8 mouse cellular contexts compared by ENCODE assay signal in genomic region chr11:98771844-98772525, GRCm38 (mm10). TPM values are rescaled to one million over a fixed set of nuclear protein-coding genes. Genes with fewer than 3 reads are reported as not detected.
DNase-seq lines count a peak whose midpoint lies in the region.

No protein-coding gene starts in this region.

- DNase-seq in heart, adult 11 months = peak; percentile 97
- no peak for DNase-seq in heart, postnatal 25 days (ENCODE audit: low spot score)
- DNase-seq in testis, postnatal 10 days (ENCODE audit: low spot score) = peak; percentile 82
- DNase-seq in testis, postnatal 14 days (ENCODE audit: low spot score) = no peak
- peak; percentile 66 for DNase-seq in heart, postnatal 4 days
- no peak for DNase-seq in frontal cortex, postnatal 10 days (ENCODE audit: low spot score in 2 of 2)
- DNase-seq in embryo, embryonic 9.5 days (ENCODE audit: extremely low spot score) = no peak
- DNase-seq in urinary bladder, postnatal 14 days (ENCODE audit: low spot score) = no peak

- intact Hi-C loops in heart, postnatal 25 days (cut with DNase I) = loop anchor here (2.0 to 5.0 kb wide), 3 partner anchors 15 to 50 kb away; no protein-coding TSS in a partner anchor

RNA-seq across cellular contexts. Expression of gene Nr1d1, which starts 3.1 kb away (rescaled TPM):
- total RNA-seq in heart, postnatal 25 days (2021) = 100 to 1,000 TPM in 1 of 2 experiments, 10 to 100 TPM in 1; 61.2 to 129 TPM
- 10 to 100 TPM; 26.3 to 27.6 TPM for total RNA-seq in heart, postnatal 4 days (2021)

RNA-seq across cellular contexts. Expression of gene Msl1, which starts 23.3 kb away (rescaled TPM):
- total RNA-seq in heart, postnatal 25 days (2021) = 10 to 100 TPM; 73.0 to 78.1 TPM
- 10 to 100 TPM; 67.8 to 71.5 TPM for total RNA-seq in heart, postnatal 4 days (2021)

RNA-seq across cellular contexts. Expression of gene Thra, which starts 31.5 kb away (rescaled TPM):
- total RNA-seq in heart, postnatal 25 days (2021) = 100 to 1,000 TPM; 102 to 117 TPM
- total RNA-seq in heart, postnatal 4 days (2021) = 100 to 1,000 TPM; 171 to 183 TPM

RNA-seq across cellular contexts. Expression of gene Casc3, which starts 32.7 kb away (rescaled TPM):
- total RNA-seq in heart, postnatal 25 days (2021) = 10 to 100 TPM; 22.4 to 25.5 TPM
- 10 to 100 TPM; 26.9 to 28.4 TPM for total RNA-seq in heart, postnatal 4 days (2021)

RNA-seq across cellular contexts. Expression of gene Med24, which starts 42.8 kb away (rescaled TPM):
- 10 to 100 TPM; 45.2 to 48.8 TPM for total RNA-seq in heart, postnatal 25 days (2021)
- 10 to 100 TPM; 51.7 to 52.3 TPM for total RNA-seq in heart, postnatal 4 days (2021)

Comparison
In these comparisons a context has a peak if more than half of its experiments do, and no peak if none do; other contexts are left out.
1. DNase-seq: peak in heart, adult 11 months (single experiment), testis, postnatal 10 days (single experiment) and heart, postnatal 4 days (single experiment); none in heart, postnatal 25 days (single experiment), testis, postnatal 14 days (single experiment), frontal cortex, postnatal 10 days (0 of 2), embryo, embryonic 9.5 days (single experiment) and urinary bladder, postnatal 14 days (single experiment).